Mouse (Mus musculus): ENCODE results near the gene Pdcd4. TPM values are rescaled to one million over a fixed set of nuclear protein-coding genes. Genes with fewer than 3 reads are reported as not detected.

Gene Pdcd4
- polyA plus RNA-seq, 1 experiment from 2014 or later: 80.5 TPM

- peaks cover 41% of the 10 kb centered on the region for H3K4me1 ChIP-seq (ENCODE audit: control insufficient read depth, insufficient read depth, low read length)
- H3K9me3 ChIP-seq (ENCODE audit: control insufficient read depth, low read length): no peaks in the 10 kb centered on the region
- H3K4me2 ChIP-seq (ENCODE audit: low read depth, low read length): no peak overlapping the region
- 88% methylated on average over 2 of the region's 2 CpGs for WGBS
- ATAC-seq (ENCODE audit: low read depth): no peak
- no peak overlapping the region for H3K4me3 ChIP-seq (ENCODE audit: low read depth, low read length)
- H3K27ac ChIP-seq (replicated peaks; ENCODE audit: low read depth, low read length): peak overlapping the region; percentile 88
- H3K27me3 ChIP-seq (replicated peaks; ENCODE audit: control insufficient read depth, insufficient read depth, low read length): no peaks in the 10 kb centered on the region
- no peak overlapping the region for H3K9ac ChIP-seq (ENCODE audit: low read depth, low read length)
- no peak for DNase-seq (ENCODE audit: low spot score)
- H3K36me3 ChIP-seq (ENCODE audit: control insufficient read depth, insufficient read depth, low read length): no peaks in the 10 kb centered on the region
Observed at GRCm38 (mm10) chr19:53891569-53891968, 462 bp upstream of the Pdcd4 start.

- peaks cover 41% of the 10 kb centered on the region for H3K4me1 ChIP-seq (ENCODE audit: control insufficient read depth, insufficient read depth, low read length)
- 32% methylated on average over 9 of the region's 9 CpGs for WGBS
- no peaks in the 10 kb centered on the region for H3K9me3 ChIP-seq (ENCODE audit: control insufficient read depth, low read length)
- no peak overlapping the region for H3K4me3 ChIP-seq (ENCODE audit: low read depth, low read length)
- peak overlapping the region; percentile 27 for H3K4me2 ChIP-seq (ENCODE audit: low read depth, low read length)
- H3K27me3 ChIP-seq (replicated peaks; ENCODE audit: control insufficient read depth, insufficient read depth, low read length): no peaks in the 10 kb centered on the region
- ATAC-seq (ENCODE audit: low read depth) (no peak), DNase-seq (ENCODE audit: low spot score) (peak; percentile 68)
- H3K9ac ChIP-seq (ENCODE audit: low read depth, low read length): 0 out of 2 replicates have a peak overlapping the region, but pooled peaks have one; percentile 2
- peak overlapping the region; percentile 88 for H3K27ac ChIP-seq (replicated peaks; ENCODE audit: low read depth, low read length)
- no peaks in the 10 kb centered on the region for H3K36me3 ChIP-seq (ENCODE audit: control insufficient read depth, insufficient read depth, low read length)
Observed at GRCm38 (mm10) chr19:53892838-53893359, 868 bp downstream of the Pdcd4 start.

DNA sequence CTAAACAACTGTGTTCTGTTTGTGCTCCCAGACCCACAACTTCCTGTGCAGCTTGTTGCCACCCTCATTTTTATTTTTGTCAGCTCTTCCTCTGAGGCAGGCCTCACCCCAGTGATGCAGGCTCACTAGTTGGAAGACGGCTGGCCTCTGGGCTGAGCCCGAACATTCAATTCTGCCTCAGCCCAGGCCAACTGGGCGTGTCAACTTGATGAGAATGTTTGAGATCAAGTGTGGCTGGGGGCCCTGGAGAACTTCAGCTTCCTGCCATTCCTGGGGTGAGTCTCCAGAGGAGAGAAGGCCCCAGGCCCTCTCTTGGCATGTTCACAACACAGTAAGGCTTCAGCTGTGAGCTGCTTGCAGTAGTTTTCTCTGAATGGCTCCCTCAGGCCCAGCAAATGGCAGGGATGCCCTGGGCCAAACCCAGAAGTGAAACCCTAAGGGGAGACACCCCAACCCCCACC, 1.7 kb downstream of the Pdcd4 start:
- H3K27ac ChIP-seq (replicated peaks; ENCODE audit: low read depth, low read length): peak overlapping the region; percentile 88
- H3K4me3 ChIP-seq (ENCODE audit: low read depth, low read length): no peak overlapping the region
- H3K36me3 ChIP-seq (ENCODE audit: control insufficient read depth, insufficient read depth, low read length): no peaks in the 10 kb centered on the region
- DNase-seq (ENCODE audit: low spot score): peak; percentile 62
- no peak overlapping the region for H3K9ac ChIP-seq (ENCODE audit: low read depth, low read length)
- WGBS: 57% methylated on average over 3 of the region's 3 CpGs
- peak overlapping the region; percentile 27; the same call in 1 of the 2 replicates for H3K4me2 ChIP-seq (ENCODE audit: low read depth, low read length)
- no peaks in the 10 kb centered on the region for H3K27me3 ChIP-seq (replicated peaks; ENCODE audit: control insufficient read depth, insufficient read depth, low read length)
- H3K9me3 ChIP-seq (ENCODE audit: control insufficient read depth, low read length): no peaks in the 10 kb centered on the region
- no peak for ATAC-seq (ENCODE audit: low read depth)
- H3K4me1 ChIP-seq (ENCODE audit: control insufficient read depth, insufficient read depth, low read length): peaks cover 44% of the 10 kb centered on the region

- Histone ChIP-seq H3K4me3 (ENCODE audit: low read depth, low read length) (no peak overlapping the region), H3K9ac (ENCODE audit: low read depth, low read length) (no peak overlapping the region), H3K36me3 (ENCODE audit: control insufficient read depth, insufficient read depth, low read length) (no peaks in the 10 kb centered on the region), H3K4me1 (ENCODE audit: control insufficient read depth, insufficient read depth, low read length) (peaks cover 48% of the 10 kb centered on the region), H3K4me2 (ENCODE audit: low read depth, low read length) (no peak overlapping the region), H3K27ac (replicated peaks; ENCODE audit: low read depth, low read length) (peak overlapping the region; percentile 88), H3K9me3 (ENCODE audit: control insufficient read depth, low read length) (no peaks in the 10 kb centered on the region), H3K27me3 (replicated peaks; ENCODE audit: control insufficient read depth, insufficient read depth, low read length) (no peaks in the 10 kb centered on the region)
- DNase-seq (ENCODE audit: low spot score) (peak; percentile 68), ATAC-seq (ENCODE audit: low read depth) (peak; percentile 58; the same call in 1 of the 2 replicates)
- 65% methylated on average over 12 of the region's 12 CpGs for WGBS
Observed at GRCm38 (mm10) chr19:53894538-53895121, 2.6 kb downstream of the Pdcd4 start.

DNA sequence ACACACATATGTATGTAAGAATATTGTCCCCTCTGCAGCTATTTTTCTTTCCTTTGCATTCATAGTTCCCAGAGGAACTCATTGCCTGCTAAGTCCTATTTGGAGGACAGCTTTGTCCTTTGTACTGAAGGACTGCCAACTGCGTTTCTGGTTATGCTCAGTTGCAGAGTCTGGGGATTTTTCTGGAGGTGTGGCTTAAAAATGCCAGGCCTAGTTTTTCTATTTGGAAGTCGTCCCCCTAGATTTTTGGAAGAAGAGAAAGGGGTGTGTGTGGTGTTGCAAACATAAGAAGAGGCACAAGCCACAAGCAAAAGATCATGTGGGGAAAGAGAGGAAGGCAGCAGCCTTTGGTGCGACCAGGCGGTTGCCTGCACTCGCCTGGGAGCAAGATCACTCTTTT, 6.0 kb downstream of the Pdcd4 start:
- H3K4me1 ChIP-seq (ENCODE audit: control insufficient read depth, insufficient read depth, low read length): peaks cover 42% of the 10 kb centered on the region

GRCm38 (mm10) chr19:53898498-53898897, 6.5 kb downstream of the Pdcd4 start:
- DNase-seq (ENCODE audit: low spot score) (no peak), ATAC-seq (ENCODE audit: low read depth) (no peak)
- no peaks in the 10 kb centered on the region for H3K36me3 ChIP-seq (ENCODE audit: control insufficient read depth, insufficient read depth, low read length)
- no peaks in the 10 kb centered on the region for H3K9me3 ChIP-seq (ENCODE audit: control insufficient read depth, low read length)
- H3K27ac ChIP-seq (replicated peaks; ENCODE audit: low read depth, low read length): peak overlapping the region; percentile 61
- WGBS: 70% methylated on average over 4 of the region's 4 CpGs
- H3K4me1 ChIP-seq (ENCODE audit: control insufficient read depth, insufficient read depth, low read length): peaks cover 38% of the 10 kb centered on the region
- H3K4me2 ChIP-seq (ENCODE audit: low read depth, low read length): no peak overlapping the region
- no peak overlapping the region for H3K4me3 ChIP-seq (ENCODE audit: low read depth, low read length)
- no peak overlapping the region for H3K9ac ChIP-seq (ENCODE audit: low read depth, low read length)
- H3K27me3 ChIP-seq (replicated peaks; ENCODE audit: control insufficient read depth, insufficient read depth, low read length): no peaks in the 10 kb centered on the region

More for the DNA sequence above, 6.0 kb downstream of the Pdcd4 start:
- peak; percentile 51 for DNase-seq (ENCODE audit: low spot score)
- Histone ChIP-seq H3K4me3 (ENCODE audit: low read depth, low read length) (no peak overlapping the region), H3K9me3 (ENCODE audit: control insufficient read depth, low read length) (no peaks in the 10 kb centered on the region), H3K36me3 (ENCODE audit: control insufficient read depth, insufficient read depth, low read length) (no peaks in the 10 kb centered on the region), H3K27ac (replicated peaks; ENCODE audit: low read depth, low read length) (peak overlapping the region; percentile 61), H3K27me3 (replicated peaks; ENCODE audit: control insufficient read depth, insufficient read depth, low read length) (no peaks in the 10 kb centered on the region), H3K4me2 (ENCODE audit: low read depth, low read length) (no peak overlapping the region), H3K9ac (ENCODE audit: low read depth, low read length) (no peak overlapping the region)
- ATAC-seq (ENCODE audit: low read depth): no peak
- 62% methylated on average over 5 of the region's 5 CpGs for whole genome bisulfite sequencing

DNA sequence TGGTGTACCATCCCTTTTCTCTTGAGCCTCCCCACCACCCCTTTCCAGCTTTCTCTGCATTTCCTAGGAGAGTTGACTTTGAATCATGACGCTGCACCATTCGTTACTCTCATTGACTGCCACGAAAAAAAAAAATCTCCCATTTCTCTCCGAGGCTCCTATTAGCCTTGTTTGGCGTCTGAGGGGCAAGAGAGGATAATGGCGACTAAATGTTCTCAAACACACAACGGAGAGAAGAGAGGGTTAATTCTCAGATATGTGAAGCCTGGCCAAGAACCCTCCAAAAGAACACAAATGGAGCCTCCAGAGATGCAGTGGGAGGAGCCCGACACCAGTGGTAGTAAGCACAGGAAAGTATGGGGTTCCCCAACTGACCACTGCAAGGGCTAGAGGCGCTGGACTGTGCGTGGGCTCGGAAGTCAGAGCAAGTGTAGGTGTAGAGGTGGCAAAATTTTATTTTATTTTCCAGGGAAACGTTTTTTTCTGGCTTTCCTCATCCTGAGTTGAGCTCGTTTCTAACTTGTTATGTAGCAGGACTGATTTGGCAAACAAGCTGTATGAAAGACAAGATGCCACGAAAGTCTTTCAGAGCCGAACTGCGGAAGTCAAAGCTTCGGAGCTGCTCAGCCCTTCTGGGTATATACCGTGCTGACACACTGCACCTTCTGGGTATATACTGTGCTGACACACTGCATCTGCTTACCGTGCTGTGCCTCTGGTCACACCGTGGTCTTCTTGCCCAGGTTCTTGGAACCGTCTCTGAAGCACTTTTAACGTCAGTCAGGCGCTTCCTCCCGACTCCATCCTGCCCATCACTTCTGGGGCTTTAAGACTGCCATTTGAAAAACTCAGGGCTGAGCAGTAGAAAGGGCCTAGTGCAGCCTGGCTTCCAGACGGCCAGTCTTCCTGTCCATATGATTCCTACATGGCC, 7.2 kb downstream of the Pdcd4 start:
- no peaks in the 10 kb centered on the region for H3K27me3 ChIP-seq (replicated peaks; ENCODE audit: control insufficient read depth, insufficient read depth, low read length)
- H3K36me3 ChIP-seq (ENCODE audit: control insufficient read depth, insufficient read depth, low read length): no peaks in the 10 kb centered on the region

DNA sequence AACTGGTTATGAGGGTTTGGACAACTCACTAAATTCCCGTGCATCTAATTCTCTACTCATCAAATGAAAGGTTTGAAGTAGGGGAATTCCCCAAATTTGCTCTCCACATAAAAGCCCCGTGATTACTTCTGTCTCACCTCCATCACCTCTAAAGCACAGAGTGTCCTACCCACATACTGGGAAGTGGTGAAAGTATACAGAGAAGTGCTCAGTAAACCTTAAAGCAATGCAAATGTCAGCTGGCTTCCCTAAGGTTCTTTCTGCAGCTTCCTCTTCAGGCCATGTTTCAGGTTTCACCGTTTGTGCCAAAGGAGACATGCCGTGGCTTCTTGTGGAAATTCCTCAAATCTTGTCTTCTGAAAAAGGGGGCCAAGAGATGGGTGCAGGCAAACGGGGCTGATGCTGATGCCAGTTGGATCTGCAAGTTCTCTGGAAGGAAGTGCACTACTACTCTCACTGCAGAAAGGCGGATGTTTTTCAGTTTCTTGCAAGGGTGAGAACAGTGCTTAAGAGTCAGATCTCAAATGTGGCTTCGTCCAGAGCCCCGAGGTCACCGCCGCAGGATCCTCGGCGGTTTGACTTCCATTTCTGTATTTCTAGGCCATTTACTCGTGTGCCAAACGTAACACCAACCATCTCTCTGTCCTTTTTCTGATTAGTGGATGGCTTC, 8.0 kb downstream of the Pdcd4 start:
- Histone ChIP-seq H3K36me3 (ENCODE audit: control insufficient read depth, insufficient read depth, low read length) (no peaks in the 10 kb centered on the region), H3K4me2 (ENCODE audit: low read depth, low read length) (no peak overlapping the region), H3K27ac (replicated peaks; ENCODE audit: low read depth, low read length) (no peak overlapping the region), H3K4me1 (ENCODE audit: control insufficient read depth, insufficient read depth, low read length) (peaks cover 26% of the 10 kb centered on the region), H3K9me3 (ENCODE audit: control insufficient read depth, low read length) (no peaks in the 10 kb centered on the region), H3K4me3 (ENCODE audit: low read depth, low read length) (no peak overlapping the region), H3K27me3 (replicated peaks; ENCODE audit: control insufficient read depth, insufficient read depth, low read length) (no peaks in the 10 kb centered on the region), H3K9ac (ENCODE audit: low read depth, low read length) (no peak overlapping the region)
- WGBS: 75% methylated on average over 14 of the region's 14 CpGs
- no peak for ATAC-seq (ENCODE audit: low read depth)
- no peak for DNase-seq (ENCODE audit: low spot score)

More for the DNA sequence above, 7.2 kb downstream of the Pdcd4 start:
- Histone ChIP-seq H3K9me3 (ENCODE audit: control insufficient read depth, low read length) (no peaks in the 10 kb centered on the region), H3K4me1 (ENCODE audit: control insufficient read depth, insufficient read depth, low read length) (peaks cover 30% of the 10 kb centered on the region), H3K4me3 (ENCODE audit: low read depth, low read length) (no peak overlapping the region), H3K27ac (replicated peaks; ENCODE audit: low read depth, low read length) (no peak overlapping the region), H3K4me2 (ENCODE audit: low read depth, low read length) (no peak overlapping the region), H3K9ac (ENCODE audit: low read depth, low read length) (no peak overlapping the region)
- DNase-seq (ENCODE audit: low spot score) (no peak), ATAC-seq (ENCODE audit: low read depth) (no peak)
- 79% methylated on average over 25 of the region's 25 CpGs for WGBS

Data from embryonic facial prominence, embryonic 14.5 days (tissue).